Mouse (Mus musculus) kidney, embryonic 16.5 days (tissue): ENCODE measurements at regions not wholly inside any gene's neighbourhood (a gene's known extent, or its start where the extent isn't known, plus 50 kb on each side); places are given as distances from the start of the nearest gene placed in this dataset.

Source experiments
- ATAC-seq: fragments of 200-750 bp; cut with Nextera tagmentation; 2 replicates; pipeline ENCODE4 v1.8.0; 2017; ENCODE audit warnings: moderate TSS enrichment; ENCODE audit not compliant: low FRiP score, low TSS enrichment
- H3K27ac ChIP-seq: fragments of 300-500 bp; sonication (generic); 2 replicates; pipeline ENCODE4 v1.5.1; 2014; ENCODE audit warnings: low read length
- H3K27me3 ChIP-seq: fragments of 300-500 bp; sonication (generic); 2 replicates; pipeline ENCODE4 v1.6.1; 2014; ENCODE audit warnings: low read length, control low read depth, mixed read lengths; ENCODE audit not compliant: insufficient read depth
- H3K36me3 ChIP-seq: fragments of 300-500 bp; sonication (generic); 2 replicates; pipeline ENCODE4 v1.6.1; 2014; ENCODE audit warnings: low read length, control low read depth, mixed read lengths; ENCODE audit not compliant: insufficient read depth
- H3K4me1 ChIP-seq: fragments of 300-500 bp; sonication (generic); 2 replicates; pipeline ENCODE4 v1.6.1; 2014; ENCODE audit warnings: low read length, control low read depth, mixed read lengths; ENCODE audit not compliant: insufficient read depth
- H3K4me2 ChIP-seq: fragments of 300-500 bp; sonication (generic); replicated peaks from 2 replicates; pipeline ENCODE4 v1.6.1; 2014; ENCODE audit warnings: low read depth, low read length
- H3K4me3 ChIP-seq: fragments of 300-500 bp; sonication (generic); 2 replicates; pipeline ENCODE4 v1.5.1; 2014; ENCODE audit warnings: mild to moderate bottlenecking, low read length
- H3K9ac ChIP-seq: fragments of 300-500 bp; sonication (generic); replicated peaks from 2 replicates; pipeline ENCODE4 v1.6.1; 2014; ENCODE audit warnings: low read length
- H3K9me3 ChIP-seq: fragments of 300-500 bp; sonication (generic); 2 replicates; pipeline ENCODE4 v1.6.1; 2016; ENCODE audit warnings: low read length, control low read depth
- WGBS: fragments of 180-500 bp; shearing (Covaris S2); extraction: QIAGEN DNeasy Blood & Tissue Kit; methylation state at CpG from one replicate; pipeline ENCODE4 v1.1.7; 2014; 5-methylcytosine and 5-hydroxymethylcytosine counted together

GRCm38 (mm10) chr16:95851907-95852306 lies 138.9 kb downstream of the Psmg1 start:
- WGBS, result 77% methylated on average over 5 of the region's 5 CpGs
- no peak overlapping the region for H3K4me2 ChIP-seq
- ATAC-seq, result no peak
- H3K27me3 ChIP-seq, result no peaks in the 10 kb centered on the region
- H3K27ac ChIP-seq, result peak overlapping the region; percentile 44; the same call in 1 of the 2 replicates
- no peak overlapping the region for H3K4me3 ChIP-seq
- no peaks in the 10 kb centered on the region for H3K9me3 ChIP-seq
- no peaks in the 10 kb centered on the region for H3K36me3 ChIP-seq
- peaks cover 17% of the 10 kb centered on the region for H3K4me1 ChIP-seq
- H3K9ac ChIP-seq, result no peak overlapping the region

GRCm38 (mm10) chr16:95848555-95849082 lies 142.1 kb downstream of the Psmg1 start:
- Histone ChIP-seq H3K4me2 (no peak overlapping the region), H3K27me3 (no peaks in the 10 kb centered on the region), H3K36me3 (no peaks in the 10 kb centered on the region), H3K9me3 (no peaks in the 10 kb centered on the region), H3K27ac (peak overlapping the region; percentile 77), H3K4me1 (peaks cover 22% of the 10 kb centered on the region), H3K9ac (no peak overlapping the region), H3K4me3 (no peak overlapping the region)
- WGBS, result 28% methylated on average over 6 of the region's 6 CpGs
- ATAC-seq, result no peak

- peak; percentile 33; the same call in 1 of the 2 replicates for ATAC-seq
- no peak overlapping the region for H3K9ac ChIP-seq
- H3K9me3 ChIP-seq, result no peaks in the 10 kb centered on the region
- no peak overlapping the region for H3K4me3 ChIP-seq
- no peak overlapping the region for H3K4me2 ChIP-seq
- peak overlapping the region; percentile 77 for H3K27ac ChIP-seq
- H3K36me3 ChIP-seq, result 0 out of 2 replicates have a peak, but pooled peaks cover 2% of the 10 kb centered on the region
- no peaks in the 10 kb centered on the region for H3K27me3 ChIP-seq
- peaks cover 22% of the 10 kb centered on the region for H3K4me1 ChIP-seq
- 48% methylated on average over 3 of the region's 3 CpGs for WGBS
Measured at GRCm38 (mm10) chr16:95847765-95848483, 142.8 kb downstream of the Psmg1 start.

- H3K27ac ChIP-seq, result no peak overlapping the region
- no peak overlapping the region for H3K4me3 ChIP-seq
- peaks cover 22% of the 10 kb centered on the region for H3K4me1 ChIP-seq
- H3K27me3 ChIP-seq, result no peaks in the 10 kb centered on the region
- no peak for ATAC-seq
- WGBS, result 28% methylated on average over 10 of the region's 10 CpGs
- H3K9ac ChIP-seq, result no peak overlapping the region
- H3K36me3 ChIP-seq, result 0 out of 2 replicates have a peak, but pooled peaks cover 2% of the 10 kb centered on the region
- H3K9me3 ChIP-seq, result no peaks in the 10 kb centered on the region
- H3K4me2 ChIP-seq, result no peak overlapping the region
Measured at GRCm38 (mm10) chr16:95845323-95845860, 143.5 kb downstream of the Ets2 start.

GRCm38 (mm10) chr16:95844691-95845090 lies 142.8 kb downstream of the Ets2 start:
- peak; percentile 12; the same call in 1 of the 2 replicates for ATAC-seq
- no peaks in the 10 kb centered on the region for H3K9me3 ChIP-seq
- no peak overlapping the region for H3K27ac ChIP-seq
- H3K4me1 ChIP-seq, result peaks cover 22% of the 10 kb centered on the region
- 35% methylated on average over 4 of the region's 4 CpGs for WGBS
- H3K4me3 ChIP-seq, result no peak overlapping the region
- no peak overlapping the region for H3K9ac ChIP-seq
- H3K27me3 ChIP-seq, result no peaks in the 10 kb centered on the region
- 0 out of 2 replicates have a peak, but pooled peaks cover 2% of the 10 kb centered on the region for H3K36me3 ChIP-seq
- no peak overlapping the region for H3K4me2 ChIP-seq

- no peak for ATAC-seq
- 92% methylated on average over 3 of the region's 3 CpGs for WGBS
Measured at GRCm38 (mm10) chr16:95842766-95843165, 140.9 kb downstream of the Ets2 start.

GRCm38 (mm10) chr16:95839512-95840253 lies 137.8 kb downstream of the Ets2 start:
- 85% methylated on average over 5 of the region's 5 CpGs for WGBS
- H3K9ac ChIP-seq, result no peak overlapping the region
- H3K27ac ChIP-seq, result no peak overlapping the region
- 0 out of 2 replicates have a peak, but pooled peaks cover 2% of the 10 kb centered on the region for H3K36me3 ChIP-seq
- ATAC-seq, result no peak
- peaks cover 5% of the 10 kb centered on the region; the same call in 1 of the 2 replicates for H3K4me1 ChIP-seq
- no peak overlapping the region for H3K4me3 ChIP-seq
- H3K27me3 ChIP-seq, result no peaks in the 10 kb centered on the region
- no peak overlapping the region for H3K4me2 ChIP-seq
- no peaks in the 10 kb centered on the region for H3K9me3 ChIP-seq

More at GRCm38 (mm10) chr16:95842766-95843165, 140.9 kb downstream of the Ets2 start:
- Histone ChIP-seq H3K27me3 (no peaks in the 10 kb centered on the region), H3K9ac (no peak overlapping the region), H3K4me1 (peaks cover 8% of the 10 kb centered on the region; the same call in 1 of the 2 replicates), H3K36me3 (0 out of 2 replicates have a peak, but pooled peaks cover 2% of the 10 kb centered on the region), H3K4me2 (no peak overlapping the region), H3K9me3 (no peaks in the 10 kb centered on the region), H3K4me3 (no peak overlapping the region), H3K27ac (no peak overlapping the region)

- H3K9me3 ChIP-seq, result no peaks in the 10 kb centered on the region
- 38% methylated on average over 1 of the region's 1 CpGs for WGBS
- no peaks in the 10 kb centered on the region for H3K27me3 ChIP-seq
- ATAC-seq, result no peak
- no peak overlapping the region for H3K9ac ChIP-seq
- no peak overlapping the region for H3K4me3 ChIP-seq
- H3K4me2 ChIP-seq, result no peak overlapping the region
- H3K4me1 ChIP-seq, result peaks cover 12% of the 10 kb centered on the region
- no peak overlapping the region for H3K27ac ChIP-seq
- 0 out of 2 replicates have a peak, but pooled peaks cover 2% of the 10 kb centered on the region for H3K36me3 ChIP-seq
Measured at GRCm38 (mm10) chr16:95838886-95839430, 137.1 kb downstream of the Ets2 start.

GRCm38 (mm10) chr16:95838478-95838846 lies 136.6 kb downstream of the Ets2 start:
- no peaks in the 10 kb centered on the region for H3K9me3 ChIP-seq
- 94% methylated on average over 3 of the region's 3 CpGs for WGBS
- no peak overlapping the region for H3K4me3 ChIP-seq
- H3K27ac ChIP-seq, result no peak overlapping the region
- H3K4me2 ChIP-seq, result no peak overlapping the region
- H3K9ac ChIP-seq, result no peak overlapping the region
- H3K27me3 ChIP-seq, result no peaks in the 10 kb centered on the region
- H3K4me1 ChIP-seq, result peaks cover 17% of the 10 kb centered on the region
- H3K36me3 ChIP-seq, result 0 out of 2 replicates have a peak, but pooled peaks cover 2% of the 10 kb centered on the region
- ATAC-seq, result no peak
